Mouse (Mus musculus): Measurements from ENCODE around the gene Psmd9. TPM values are rescaled to one million over a fixed set of nuclear protein-coding genes. Genes with fewer than 3 reads are reported as not detected.

Psmd9 gene
- polyA plus RNA-seq, 1 experiment from 2014 or later: 85.3 TPM

- no peaks in the 10 kb centered on the region for H3K27me3 ChIP-seq (ENCODE audit: insufficient read depth, poor library complexity, severe bottlenecking)
- peak overlapping the region; percentile 100 for H3K27ac ChIP-seq
- H3K4me3 ChIP-seq: peak overlapping the region; percentile 92
- no peaks in the 10 kb centered on the region for H3K9me3 ChIP-seq
- H3K36me3 ChIP-seq: peaks cover 3% of the 10 kb centered on the region; the same call in 1 of the 2 replicates
- peaks cover 64% of the 10 kb centered on the region for H3K4me1 ChIP-seq
- WGBS: 1% methylated on average over 28 of the region's 28 CpGs
- no peak for DNase-seq (ENCODE audit: low spot score)
Measured at GRCm38 (mm10) chr5:123139722-123140627, 29.2 kb upstream of the Psmd9 start.

GRCm38 (mm10) chr5:123140694-123141554 is 28.3 kb upstream of the Psmd9 start:
- WGBS: under 1% methylated on average over 31 of the region's 31 CpGs
- Histone ChIP-seq H3K36me3 (peaks cover 10% of the 10 kb centered on the region; the same call in 1 of the 2 replicates), H3K4me1 (peaks cover 64% of the 10 kb centered on the region), H3K27me3 (ENCODE audit: insufficient read depth, poor library complexity, severe bottlenecking) (no peaks in the 10 kb centered on the region), H3K9me3 (no peaks in the 10 kb centered on the region), H3K27ac (peak overlapping the region; percentile 100), H3K4me3 (peak overlapping the region; percentile 92)
- peak; percentile 96 for DNase-seq (ENCODE audit: low spot score)

- H3K27me3 ChIP-seq (ENCODE audit: insufficient read depth, poor library complexity, severe bottlenecking): no peaks in the 10 kb centered on the region
- H3K4me1 ChIP-seq: peaks cover 62% of the 10 kb centered on the region
- peak; percentile 87 for DNase-seq (ENCODE audit: low spot score)
- WGBS: under 1% methylated on average over 37 of the region's 38 CpGs
- H3K36me3 ChIP-seq: peaks cover 16% of the 10 kb centered on the region
- peak overlapping the region; percentile 100 for H3K27ac ChIP-seq
- H3K9me3 ChIP-seq: no peaks in the 10 kb centered on the region
- H3K4me3 ChIP-seq: peak overlapping the region; percentile 92
Measured at GRCm38 (mm10) chr5:123141555-123142160, 27.6 kb upstream of the Psmd9 start.

GRCm38 (mm10) chr5:123142161-123143157 is 26.8 kb upstream of the Psmd9 start, which contains the start of gene Setd1b:
Gene Setd1b, plus strand, starts transcription at chr5:123142193.
- peaks cover 56% of the 10 kb centered on the region for H3K4me1 ChIP-seq
- H3K9me3 ChIP-seq: no peaks in the 10 kb centered on the region
- H3K27me3 ChIP-seq (ENCODE audit: insufficient read depth, poor library complexity, severe bottlenecking): no peaks in the 10 kb centered on the region
- peaks cover 22% of the 10 kb centered on the region for H3K36me3 ChIP-seq
- no peak for DNase-seq (ENCODE audit: low spot score)
- under 1% methylated on average over 92 of the region's 103 CpGs for WGBS
- peak within 1 kb of the TSS; percentile 100 for H3K27ac ChIP-seq
- H3K4me3 ChIP-seq: peak within 1 kb of the TSS; percentile 92

DNA sequence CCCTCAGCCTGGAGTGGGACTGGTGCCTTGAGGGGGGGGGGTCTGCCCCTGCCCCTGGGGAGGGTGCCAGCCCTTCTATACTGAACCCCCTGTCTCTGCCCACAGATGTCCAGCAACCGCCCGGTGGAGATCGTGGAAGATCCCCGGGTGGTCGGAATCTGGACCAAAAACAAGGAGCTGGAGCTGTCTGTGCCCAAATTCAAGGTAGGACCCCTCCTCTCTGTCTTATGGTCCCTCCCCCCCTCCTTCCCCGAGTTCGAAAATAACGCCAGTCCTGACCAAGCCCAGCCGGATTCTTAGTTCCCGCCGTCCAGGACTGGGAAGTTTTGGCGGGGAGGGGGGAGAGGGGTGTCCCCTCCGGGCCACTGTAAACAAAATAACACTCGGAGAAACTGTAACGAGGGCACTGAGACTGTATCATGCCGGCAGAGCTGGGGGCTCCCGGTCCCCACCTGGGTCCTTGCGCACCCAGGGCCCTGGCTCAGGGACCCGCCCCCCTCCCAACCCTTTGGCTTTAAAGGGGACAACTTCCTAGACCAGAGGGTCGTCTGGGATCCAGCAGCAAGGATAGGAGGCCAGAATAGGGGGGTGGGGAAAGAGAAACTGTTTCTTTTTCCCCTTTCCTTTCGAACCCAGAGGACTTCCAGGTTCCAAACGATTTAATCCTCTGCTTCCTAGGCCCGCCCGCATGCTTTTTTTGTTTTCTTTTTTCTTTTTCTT is 25.8 kb upstream of the Psmd9 start:
- DNase-seq (ENCODE audit: low spot score): no peak
- WGBS: 2% methylated on average over 24 of the region's 24 CpGs
- peaks cover 31% of the 10 kb centered on the region for H3K36me3 ChIP-seq
- no peaks in the 10 kb centered on the region for H3K27me3 ChIP-seq (ENCODE audit: insufficient read depth, poor library complexity, severe bottlenecking)
- peak overlapping the region; percentile 100 for H3K27ac ChIP-seq
- peak overlapping the region; percentile 92 for H3K4me3 ChIP-seq
- peaks cover 55% of the 10 kb centered on the region for H3K4me1 ChIP-seq
- H3K9me3 ChIP-seq: no peaks in the 10 kb centered on the region

DNA sequence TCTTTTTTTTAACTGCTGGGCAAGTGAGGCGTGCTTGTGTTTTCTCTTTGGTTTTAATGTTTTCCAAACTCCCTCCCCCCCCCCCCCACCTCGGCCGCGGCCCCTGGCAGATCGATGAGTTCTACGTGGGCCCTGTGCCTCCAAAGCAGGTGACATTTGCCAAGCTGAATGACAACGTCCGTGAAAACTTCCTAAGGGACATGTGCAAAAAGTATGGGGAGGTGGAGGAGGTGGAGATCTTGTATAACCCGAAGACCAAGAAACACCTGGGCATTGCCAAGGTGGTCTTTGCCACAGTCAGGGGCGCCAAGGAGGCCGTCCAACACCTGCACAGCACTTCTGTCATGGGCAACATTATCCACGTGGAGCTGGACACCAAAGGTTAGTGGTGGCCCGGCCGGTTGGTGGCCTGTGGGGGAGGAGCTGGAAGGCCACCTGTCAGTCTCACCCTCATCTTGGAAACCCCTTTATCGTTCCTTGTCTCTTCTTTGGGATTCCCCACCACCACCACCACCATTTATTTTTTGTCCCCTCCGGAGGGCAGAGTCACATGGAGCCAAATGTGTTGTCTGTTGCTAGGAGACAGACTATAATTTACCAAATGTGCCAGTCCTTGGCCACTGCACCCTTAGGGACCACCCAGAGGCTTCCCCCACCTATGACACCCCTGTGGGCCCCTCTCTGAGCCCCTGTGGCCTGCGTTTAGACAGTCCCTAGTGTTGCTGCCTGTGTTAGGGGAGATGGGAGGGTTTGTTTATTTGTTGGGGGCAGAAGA is 25.1 kb upstream of the Psmd9 start:
- DNase-seq (ENCODE audit: low spot score): no peak
- WGBS: 5% methylated on average over 16 of the region's 17 CpGs

DNA sequence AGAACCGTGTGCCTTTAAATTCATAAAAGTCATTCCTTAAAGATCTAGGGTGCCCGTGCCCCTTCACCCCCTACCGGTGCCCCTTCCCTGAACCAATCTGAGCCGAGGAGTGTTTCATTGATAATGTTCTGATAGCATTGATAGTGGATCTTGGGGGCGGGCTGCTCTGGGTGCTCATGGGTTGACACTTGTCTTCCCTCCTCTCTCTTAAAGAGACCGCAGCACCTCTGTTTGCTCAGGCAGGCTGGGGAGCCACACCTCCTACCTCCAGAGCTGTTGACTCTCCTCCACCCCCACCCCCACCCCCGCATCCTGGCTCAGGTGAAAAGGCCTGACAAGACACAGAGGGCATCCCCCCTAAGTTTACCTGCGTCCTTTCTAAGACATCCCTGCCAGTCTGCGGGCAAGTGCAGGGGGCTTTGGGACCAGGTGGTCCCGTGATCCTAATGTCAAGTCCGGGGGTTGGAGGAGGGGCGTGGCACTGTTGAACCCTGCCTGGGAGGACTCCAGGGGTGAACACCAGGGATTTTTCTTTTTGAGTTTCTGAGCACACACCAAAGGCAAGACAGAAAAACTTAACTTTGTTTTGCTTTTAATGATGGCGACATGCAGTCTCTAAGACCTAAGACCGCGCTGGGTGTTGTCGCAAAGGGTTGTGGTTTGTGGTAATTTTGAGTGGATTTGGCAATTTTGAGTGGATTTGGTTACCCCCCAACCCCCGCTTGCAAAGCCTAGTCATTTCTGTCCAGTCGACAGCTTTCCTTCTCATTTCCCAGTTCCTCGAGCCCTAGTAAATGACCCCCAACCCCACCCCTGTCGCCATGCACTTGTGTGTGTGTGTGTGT is 24.2 kb upstream of the Psmd9 start:
- Histone ChIP-seq H3K4me1 (peaks cover 61% of the 10 kb centered on the region), H3K27ac (peak overlapping the region; percentile 100)

More for the DNA sequence above, 25.1 kb upstream of the Psmd9 start:
- peaks cover 55% of the 10 kb centered on the region for H3K4me1 ChIP-seq
- H3K27me3 ChIP-seq (ENCODE audit: insufficient read depth, poor library complexity, severe bottlenecking): no peaks in the 10 kb centered on the region
- peak overlapping the region; percentile 100 for H3K27ac ChIP-seq
- H3K4me3 ChIP-seq: peak overlapping the region; percentile 92
- H3K9me3 ChIP-seq: no peaks in the 10 kb centered on the region
- H3K36me3 ChIP-seq: peaks cover 39% of the 10 kb centered on the region

DNA sequence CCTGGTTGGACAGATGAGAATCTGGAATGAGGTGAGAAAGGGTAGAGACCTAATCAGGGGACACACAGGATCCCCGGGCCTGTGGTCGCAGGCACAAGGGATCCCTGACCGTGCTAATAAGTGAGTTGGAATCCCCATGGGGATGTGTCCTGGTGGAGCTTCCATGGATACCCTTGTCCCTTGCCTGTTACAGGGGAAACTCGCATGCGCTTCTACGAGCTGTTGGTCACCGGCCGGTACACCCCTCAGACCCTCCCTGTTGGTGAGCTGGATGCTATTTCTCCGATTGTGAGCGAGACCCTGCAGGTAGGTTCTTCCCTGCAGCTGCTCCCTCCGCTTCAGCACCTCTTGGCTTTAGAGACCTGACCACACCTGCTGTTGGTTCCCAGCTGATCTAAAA is 22.9 kb upstream of the Psmd9 start:
- no peak for DNase-seq (ENCODE audit: low spot score)
- Histone ChIP-seq H3K4me3 (no peak overlapping the region), H3K9me3 (no peaks in the 10 kb centered on the region), H3K27ac (no peak overlapping the region), H3K4me1 (peaks cover 74% of the 10 kb centered on the region), H3K27me3 (ENCODE audit: insufficient read depth, poor library complexity, severe bottlenecking) (no peaks in the 10 kb centered on the region), H3K36me3 (peaks cover 58% of the 10 kb centered on the region)
- 88% methylated on average over 11 of the region's 11 CpGs for WGBS

More for the DNA sequence above, 24.2 kb upstream of the Psmd9 start:
- no peaks in the 10 kb centered on the region for H3K9me3 ChIP-seq
- WGBS: 42% methylated on average over 20 of the region's 20 CpGs
- DNase-seq (ENCODE audit: low spot score): no peak
- H3K27me3 ChIP-seq (ENCODE audit: insufficient read depth, poor library complexity, severe bottlenecking): no peaks in the 10 kb centered on the region
- H3K4me3 ChIP-seq: peak overlapping the region; percentile 92
- peaks cover 44% of the 10 kb centered on the region for H3K36me3 ChIP-seq

GRCm38 (mm10) chr5:123147569-123147968 is 21.6 kb upstream of the Psmd9 start:
- no peak for DNase-seq (ENCODE audit: low spot score)
- no peak overlapping the region for H3K4me3 ChIP-seq
- WGBS: 83% methylated on average over 17 of the region's 17 CpGs
- H3K9me3 ChIP-seq: no peaks in the 10 kb centered on the region
- H3K4me1 ChIP-seq: peaks cover 79% of the 10 kb centered on the region
- H3K27ac ChIP-seq: no peak overlapping the region
- H3K36me3 ChIP-seq: peaks cover 70% of the 10 kb centered on the region
- no peaks in the 10 kb centered on the region for H3K27me3 ChIP-seq (ENCODE audit: insufficient read depth, poor library complexity, severe bottlenecking)

DNA sequence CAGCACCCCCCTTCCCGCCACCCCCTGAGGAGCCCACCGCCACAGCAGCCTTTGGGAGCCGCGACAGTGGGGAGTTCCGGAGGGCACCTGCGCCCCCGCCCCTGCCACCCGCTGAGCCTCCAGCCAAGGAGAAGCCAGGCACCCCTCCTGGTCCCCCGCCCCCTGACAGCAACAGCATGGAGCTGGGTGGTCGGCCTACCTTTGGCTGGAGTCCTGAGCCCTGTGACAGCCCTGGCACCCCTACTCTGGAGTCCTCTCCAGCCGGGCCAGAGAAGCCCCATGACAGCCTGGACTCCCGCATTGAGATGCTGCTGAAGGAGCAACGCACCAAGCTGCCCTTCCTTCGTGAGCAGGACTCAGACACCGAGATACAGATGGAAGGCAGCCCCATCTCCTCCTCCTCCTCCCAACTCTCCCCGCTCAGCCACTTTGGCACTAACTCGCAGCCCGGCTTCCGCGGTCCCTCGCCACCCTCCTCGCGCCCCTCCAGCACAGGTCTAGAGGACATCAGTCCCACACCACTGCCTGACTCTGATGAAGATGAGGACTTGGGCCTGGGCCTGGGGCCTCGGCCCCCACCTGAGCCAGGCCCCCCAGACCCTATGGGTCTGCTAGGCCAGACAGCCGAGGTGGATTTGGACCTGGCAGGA is 21.0 kb upstream of the Psmd9 start:
- H3K4me1 ChIP-seq: peaks cover 76% of the 10 kb centered on the region
- no peak for DNase-seq (ENCODE audit: low spot score)
- peaks cover 76% of the 10 kb centered on the region for H3K36me3 ChIP-seq
- H3K9me3 ChIP-seq: no peaks in the 10 kb centered on the region
- no peaks in the 10 kb centered on the region for H3K27me3 ChIP-seq (ENCODE audit: insufficient read depth, poor library complexity, severe bottlenecking)
- no peak overlapping the region for H3K27ac ChIP-seq
- no peak overlapping the region for H3K4me3 ChIP-seq
- 86% methylated on average over 25 of the region's 25 CpGs for WGBS
